Mouse (Mus musculus): ENCODE results near the gene Mxra8.

DNA sequence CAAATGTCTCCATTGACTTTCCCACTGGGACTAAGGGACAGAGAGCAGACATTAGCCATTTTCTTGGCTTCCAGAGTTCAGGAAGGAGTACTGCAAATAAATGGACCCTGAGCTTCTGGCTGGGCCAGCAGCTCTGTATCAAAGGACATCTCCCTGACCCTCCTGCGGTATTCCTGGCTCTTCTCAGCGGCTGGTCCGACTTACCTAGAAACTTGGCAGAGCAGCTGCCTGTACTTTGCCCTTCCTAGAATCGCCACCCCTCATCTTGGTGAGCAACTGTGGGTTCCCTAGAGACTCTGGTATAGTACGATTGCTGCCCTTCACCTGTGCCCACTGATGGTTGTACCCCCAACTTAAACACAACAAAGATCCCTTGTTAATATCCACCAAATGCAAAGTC is 3.8 kb downstream of the Mxra8 start:
- no peak for TF ChIP-seq MAFK (IDR thresholded peaks at IDR 0.05; ENCODE audit: insufficient read depth, low read depth, low read length)
- TF ChIP-seq ZC3H11A (IDR thresholded peaks at IDR 0.05; ENCODE audit: borderline replicate concordance, low read depth, low read length), result no peak
- no peak for TF ChIP-seq CHD2 (IDR thresholded peaks at IDR 0.05; ENCODE audit: low read depth, low read length)
- no peak for TF ChIP-seq HCFC1 (IDR thresholded peaks at IDR 0.05; ENCODE audit: borderline replicate concordance, insufficient read depth, low read length)
